Mouse (Mus musculus) liver, embryonic 14.5 days (tissue): ENCODE measurements at regions not wholly inside any gene's neighbourhood (a gene's known extent, or its start where the extent isn't known, plus 50 kb on each side); places are given as distances from the start of the nearest gene placed in this dataset.

ENCODE experiments used
- CTCF ChIP-seq: IDR thresholded peaks from 2 replicates; pipeline ENCODE4 v1.5.1; 2016; ENCODE audit warnings: antibody characterized with exemption, low read depth, control low read depth
- EP300 ChIP-seq: IDR thresholded peaks from 2 replicates; pipeline ENCODE4 v1.6.1; 2016; ENCODE audit warnings: antibody characterized with exemption, low read depth

DNA sequence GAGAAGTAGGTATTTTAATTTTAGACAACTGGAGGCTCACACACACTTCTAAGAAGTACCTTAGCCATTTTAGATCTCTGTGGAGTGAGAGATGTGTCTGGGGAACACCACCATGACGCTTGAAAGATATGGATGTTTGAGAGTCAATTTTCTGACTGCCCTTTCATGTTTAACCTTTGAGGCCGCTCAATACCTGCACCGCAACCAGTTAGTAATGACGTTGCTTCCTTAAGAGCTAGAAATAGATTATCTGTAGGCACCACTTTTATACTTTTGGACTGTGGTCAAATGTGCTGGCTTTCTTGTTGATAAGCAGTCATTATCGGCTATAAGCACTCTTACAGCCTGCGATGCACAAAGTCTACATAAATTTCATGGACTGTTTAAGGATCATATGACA, 78.3 kb upstream of the Bmp2k start:
- TF ChIP-seq CTCF = no peak
- peak; percentile 100 for TF ChIP-seq EP300
